Mouse (Mus musculus) layer of hippocampus, adult 8-10 months (tissue): ENCODE measurements at regions not wholly inside any gene's neighbourhood (a gene's known extent, or its start where the extent isn't known, plus 50 kb on each side); places are given as distances from the start of the nearest gene placed in this dataset.

ENCODE experiments used
- DNase-seq, 2 experiments: peaks; one replicate each; pipeline ENCODE4 v3.0.0; 2022; ENCODE audit warnings: low spot score in 2 of 2

DNA sequence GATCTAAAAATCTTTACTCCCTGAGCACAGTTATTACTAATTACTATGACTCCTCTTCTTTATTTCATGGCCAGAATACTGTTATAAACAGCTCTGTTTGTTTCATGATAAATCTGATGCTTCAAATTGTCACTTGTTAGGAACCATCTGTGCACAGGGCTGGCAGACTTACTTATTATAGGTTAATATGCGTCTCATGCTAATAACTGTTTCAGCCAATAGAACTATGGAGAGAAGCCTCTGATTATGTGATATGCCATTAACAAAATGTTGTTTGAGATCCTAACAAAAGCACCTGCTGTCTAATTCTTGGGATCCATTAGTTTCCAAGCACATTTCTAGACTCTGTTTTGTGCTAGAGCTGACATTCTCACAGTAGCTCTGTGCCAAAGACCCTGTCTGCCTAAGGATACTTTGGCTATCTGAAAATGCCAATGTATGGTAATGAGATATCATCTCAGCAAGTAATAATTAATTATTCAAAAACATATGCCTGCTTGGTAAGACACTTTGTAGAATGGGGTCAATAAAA is 318.1 kb downstream of the Grb14 start:
- peak in 1 of 2 experiments; percentile 9 for DNase-seq

- peak in 1 of 2 experiments; percentile 16 for DNase-seq
Measured at GRCm38 (mm10) chr2:64695974-64696373, 328.8 kb downstream of the Grb14 start.

GRCm38 (mm10) chr2:64691444-64691843 is 333.3 kb downstream of the Grb14 start:
- DNase-seq, result peak in 1 of 2 experiments; percentile 14

- no peak for DNase-seq
Measured at GRCm38 (mm10) chr2:64690996-64691395, 333.8 kb downstream of the Grb14 start.

DNA sequence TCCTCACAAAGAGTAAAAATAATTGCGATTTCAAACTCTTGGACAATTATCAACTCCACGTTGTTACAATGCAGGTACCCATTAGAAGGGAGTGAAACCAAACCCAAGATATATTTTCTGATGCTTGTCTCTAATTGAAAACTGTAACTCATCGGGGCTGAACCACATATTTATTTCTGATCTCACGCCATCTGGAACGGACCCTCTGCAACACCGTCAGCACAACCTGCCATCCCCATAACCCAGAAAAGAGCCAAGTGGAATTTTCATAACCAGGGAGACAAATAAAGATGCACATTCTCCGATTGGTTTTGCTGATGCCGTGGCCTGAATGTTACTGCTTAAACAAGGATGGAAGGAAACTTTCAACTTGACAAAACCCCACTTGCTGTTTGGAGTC is 338.0 kb downstream of the Grb14 start:
- DNase-seq, result no peak

DNA sequence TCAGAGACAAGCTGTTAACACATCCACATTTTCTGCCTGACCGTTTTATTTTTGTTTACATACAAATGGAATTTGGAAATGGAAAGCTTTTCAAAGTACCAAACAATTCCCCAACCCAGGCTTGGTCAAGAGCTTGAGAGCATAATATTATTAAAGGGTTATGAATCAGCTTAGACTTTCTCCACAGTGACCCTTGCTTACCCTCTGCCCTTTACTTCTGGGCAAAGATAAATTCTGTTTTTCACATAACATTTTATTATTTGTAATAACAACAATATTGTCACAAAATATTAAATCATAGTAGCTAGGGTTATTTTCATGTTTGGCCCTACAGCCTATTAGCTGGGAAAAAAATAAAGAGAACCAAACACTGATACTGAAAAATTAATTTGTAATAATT is 375.2 kb downstream of the Grb14 start:
- DNase-seq, result no peak

GRCm38 (mm10) chr2:64616931-64617330 is 407.9 kb downstream of the Grb14 start:
- no peak for DNase-seq

DNA sequence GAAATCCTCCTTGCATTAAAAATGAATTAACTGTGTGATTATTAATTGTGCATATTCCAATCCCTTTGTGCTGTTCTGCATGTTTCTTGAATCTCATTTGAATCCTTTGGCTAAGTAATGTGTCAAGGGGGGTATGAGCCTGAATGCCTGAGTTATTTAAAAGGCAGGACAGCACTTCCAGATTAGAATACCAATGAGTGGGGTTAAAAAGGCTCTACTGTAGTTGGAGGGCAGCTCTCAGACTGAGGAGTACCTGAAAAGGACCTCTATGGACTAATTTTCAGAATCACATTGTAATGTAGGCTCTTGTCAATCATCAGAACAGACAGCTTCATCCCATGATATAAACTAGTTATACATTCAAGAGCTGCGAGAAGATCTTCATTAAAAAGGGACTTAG is 417.9 kb downstream of the Grb14 start:
- no peak for DNase-seq

DNA sequence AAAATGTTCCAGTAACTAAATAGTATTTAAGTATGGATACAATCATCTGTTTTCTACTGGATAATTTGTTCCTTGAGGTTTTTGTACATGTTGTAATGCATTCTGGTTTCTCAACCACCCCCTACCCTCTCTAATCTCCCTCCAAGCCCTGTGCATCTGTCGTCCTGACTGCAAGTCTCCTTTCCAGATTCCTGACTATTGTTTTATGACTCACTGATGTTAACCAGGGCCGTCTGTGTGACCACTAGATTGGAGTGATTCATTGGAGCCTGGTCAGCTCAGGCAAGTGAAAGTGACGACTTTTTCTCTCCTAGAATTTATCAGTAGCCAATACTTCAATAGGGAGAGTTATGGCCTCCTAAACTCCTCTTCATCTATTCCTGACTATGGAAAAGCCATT is 442.5 kb downstream of the Grb14 start:
- DNase-seq, result no peak

- DNase-seq, result no peak
Measured at GRCm38 (mm10) chr2:64536032-64536431, 438.2 kb upstream of the Fign start.

- no peak for DNase-seq
Measured at GRCm38 (mm10) chr2:64535351-64535851, 437.6 kb upstream of the Fign start.

DNA sequence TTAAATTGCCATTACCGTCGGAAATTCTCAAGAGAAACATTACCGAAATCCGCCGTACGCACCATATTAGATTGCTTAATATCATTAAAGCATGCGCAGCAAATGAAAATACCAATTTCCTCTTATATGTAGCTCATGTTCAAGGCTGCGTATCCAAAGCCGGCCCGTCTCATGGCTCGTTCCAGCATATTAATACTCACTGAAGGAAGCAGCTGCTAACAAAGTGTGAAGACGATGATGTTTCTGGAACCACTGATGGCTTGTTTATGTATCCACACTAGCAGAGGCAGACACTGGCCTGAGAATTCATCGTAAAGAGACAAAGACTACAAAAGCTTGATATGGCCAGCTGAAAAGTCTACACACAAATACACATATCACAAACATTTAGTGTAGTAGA is 437.0 kb upstream of the Fign start:
- DNase-seq, result no peak

DNA sequence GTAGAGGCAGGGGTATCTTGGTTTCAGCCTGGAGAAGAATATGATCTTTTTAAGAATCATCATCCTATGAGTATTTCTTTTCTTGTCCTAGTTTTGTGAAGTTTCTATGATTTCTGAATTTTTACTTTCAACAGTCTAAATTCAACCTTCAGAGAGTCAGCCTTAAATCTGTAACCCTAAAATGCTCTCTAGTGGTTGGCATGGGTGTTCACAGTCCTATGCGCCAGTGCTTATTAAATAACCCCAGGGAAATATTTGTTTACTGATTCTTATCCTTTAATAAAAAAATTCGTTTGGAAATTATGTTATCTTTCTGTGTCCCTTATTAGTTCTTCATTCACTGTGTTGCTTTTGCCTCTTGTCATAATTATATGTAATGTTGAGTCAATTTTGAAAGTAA is 436.5 kb upstream of the Fign start:
- DNase-seq, result no peak

GRCm38 (mm10) chr2:64522722-64523121 is 424.9 kb upstream of the Fign start:
- DNase-seq, result no peak

DNA sequence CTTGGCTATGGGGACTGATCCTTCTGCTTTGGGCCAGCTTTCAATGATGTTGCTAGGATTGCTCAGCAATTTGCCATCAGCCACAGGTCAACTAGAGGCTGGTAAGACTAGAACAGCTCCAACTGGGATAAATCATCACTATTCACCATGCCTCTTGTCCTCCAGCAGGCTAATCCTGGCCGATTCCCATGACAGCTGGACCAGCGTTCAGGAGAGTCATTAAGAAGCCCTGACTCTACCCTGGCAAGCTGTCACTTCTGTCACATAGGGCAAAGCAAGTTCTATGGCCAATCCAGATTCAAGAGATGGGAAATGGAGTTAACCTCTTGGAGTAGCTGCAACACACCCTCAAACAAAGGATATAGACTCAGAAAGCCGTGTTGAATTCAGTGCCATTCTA is 424.4 kb upstream of the Fign start:
- DNase-seq, result no peak

DNA sequence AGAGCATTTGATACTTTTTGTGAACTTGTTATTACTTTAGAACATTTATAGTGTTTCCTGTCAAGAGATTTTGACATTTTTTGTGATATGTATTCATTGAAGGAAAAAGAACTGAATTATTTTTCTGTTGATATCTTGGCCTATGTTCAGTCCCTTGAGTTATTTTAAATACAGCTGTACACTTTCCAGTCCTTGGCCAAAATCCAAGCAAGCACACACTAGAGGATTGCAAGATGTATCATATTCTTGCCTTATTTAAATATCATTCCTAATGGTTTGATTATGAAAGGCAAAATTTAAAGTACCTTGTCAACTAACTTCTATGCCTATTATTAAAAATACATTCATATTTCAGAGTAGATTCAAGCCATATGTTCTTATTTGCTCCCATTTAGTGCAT is 397.9 kb upstream of the Fign start:
- DNase-seq, result no peak

DNA sequence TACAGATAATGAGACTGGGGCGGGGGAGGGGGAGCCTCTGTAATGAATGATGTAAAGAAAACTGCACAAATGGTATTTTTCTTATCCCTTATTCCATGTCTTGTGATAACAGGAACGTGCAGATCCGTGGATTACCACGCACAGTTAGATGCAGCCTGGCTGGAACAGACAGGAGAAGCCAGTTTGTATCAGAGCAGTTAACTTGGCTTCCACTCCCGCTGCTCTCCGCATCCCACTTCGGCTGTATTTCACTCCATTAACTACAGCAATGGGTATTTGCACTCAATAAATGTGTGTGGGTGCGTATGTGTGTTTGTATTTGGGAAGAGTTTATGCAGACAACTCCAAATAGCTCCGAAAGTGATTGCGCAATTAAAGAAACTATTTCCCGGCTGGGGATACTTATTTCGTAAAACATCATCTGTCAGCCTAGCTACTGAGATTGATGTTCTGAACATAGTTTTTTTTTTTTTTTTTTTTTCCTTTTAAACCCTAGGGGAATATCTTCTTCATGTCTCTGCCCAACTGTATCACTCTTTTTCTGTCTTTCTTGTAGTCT is 368.7 kb upstream of the Fign start:
- no peak for DNase-seq

DNA sequence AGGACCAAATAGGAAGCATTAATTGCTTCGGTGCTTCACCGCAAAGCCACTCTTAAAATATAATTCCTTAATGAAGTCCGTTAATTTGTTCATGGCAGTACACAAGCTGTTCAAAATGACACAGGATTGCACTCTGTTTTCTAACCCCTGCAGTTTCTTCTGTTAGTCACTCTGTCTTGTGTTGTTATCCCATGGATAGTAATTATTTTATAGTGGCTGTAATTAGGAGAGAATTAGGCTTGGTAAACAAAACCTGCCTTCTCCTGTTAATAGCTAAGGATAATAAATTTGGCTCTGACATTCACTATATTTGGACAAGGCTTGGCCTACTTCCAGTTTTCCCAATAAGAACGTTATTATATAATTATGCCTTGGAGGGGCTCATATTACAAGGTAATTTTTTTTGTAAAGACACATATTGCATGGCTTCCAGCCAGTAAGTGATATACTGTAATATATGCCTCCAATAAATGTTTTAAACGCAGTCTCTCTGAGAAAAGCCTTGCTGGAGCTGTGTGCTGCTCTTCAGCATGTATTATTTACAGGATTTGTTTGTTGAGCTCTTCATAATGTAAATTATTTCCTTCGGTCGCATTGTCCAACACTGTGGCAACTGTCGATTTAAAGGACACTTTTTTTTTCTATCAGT is 364.8 kb upstream of the Fign start:
- no peak for DNase-seq

DNA sequence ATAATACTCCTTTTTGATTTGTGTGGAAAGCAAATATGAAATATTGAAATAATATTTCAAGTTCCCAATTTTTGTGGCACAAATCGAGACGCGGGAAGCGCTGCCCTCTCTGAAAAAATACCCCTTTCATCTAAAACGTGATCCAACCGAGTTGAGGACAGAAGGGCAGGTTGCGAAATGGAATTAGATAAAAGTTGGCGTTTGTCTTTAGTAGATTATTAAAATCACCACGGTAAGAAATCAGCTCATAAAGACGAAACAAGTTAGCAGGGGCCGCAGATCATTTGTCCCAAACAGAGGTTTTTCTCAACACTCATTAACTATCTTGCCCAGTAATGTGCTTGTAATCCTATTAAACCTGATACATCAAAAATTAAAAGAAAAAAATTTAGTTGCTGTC is 364.2 kb upstream of the Fign start:
- DNase-seq, result no peak

- no peak for DNase-seq
Measured at GRCm38 (mm10) chr2:64461636-64462035, 363.8 kb upstream of the Fign start.

GRCm38 (mm10) chr2:64458171-64458570 is 360.3 kb upstream of the Fign start:
- peak in 1 of 2 experiments; percentile 19 for DNase-seq

DNA sequence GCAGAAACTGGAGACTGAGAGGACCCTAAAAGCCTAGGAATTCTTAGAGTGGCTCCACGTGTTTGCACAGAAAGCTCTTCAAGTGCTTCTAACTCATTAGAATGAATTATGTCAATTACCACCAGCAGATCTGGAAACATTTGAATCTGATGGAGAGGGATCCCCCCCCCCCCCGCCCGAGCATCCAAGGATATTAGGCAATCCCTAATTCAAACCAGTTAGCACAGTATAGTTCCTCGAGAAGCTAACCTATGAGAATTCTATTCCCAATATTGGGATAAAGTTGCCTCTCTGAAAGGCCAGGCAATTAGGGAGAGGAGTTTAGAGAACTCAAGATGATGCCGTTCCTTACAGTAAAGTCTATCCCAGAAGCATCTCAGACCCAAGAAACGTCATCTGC is 354.9 kb upstream of the Fign start:
- DNase-seq, result no peak

- DNase-seq, result no peak
Measured at GRCm38 (mm10) chr2:64451614-64452317, 353.9 kb upstream of the Fign start.
